Mouse (Mus musculus): ENCODE measurements around the gene Vil1.

- TF ChIP-seq POLR2A (IDR thresholded peaks at IDR 0.05; ENCODE audit: control insufficient read depth in 1 of 2, insufficient read depth in 1 of 2, low read depth in 1 of 2, low read length in 2 of 2, poor library complexity in 1 of 2) (no peak), CTCF (IDR thresholded peaks at IDR 0.05 in 2 of 3, conservative IDR thresholded peaks at IDR 0.05 in 1 of 3; ENCODE audit: control insufficient read depth in 1 of 3, insufficient read depth in 1 of 3, low read depth in 2 of 3, low read length in 3 of 3, poor library complexity in 1 of 3, severe bottlenecking in 1 of 3) (no peak)
Observed at GRCm38 (mm10) chr1:74395290-74395689, 13.9 kb upstream of the Vil1 start.

Measured in MEL (cell line).